Mouse (Mus musculus) midbrain, embryonic 10.5 days (tissue): Measurements from ENCODE around the gene Habp2. TPM values are rescaled to one million over a fixed set of nuclear protein-coding genes. Genes with fewer than 3 reads are reported as not detected.

ENCODE experiments used
- DNase-seq: peaks from one replicate; pipeline ENCODE4 v3.0.0-alpha.2; 2017; ENCODE audit warnings: low spot score
- H3K27ac ChIP-seq: fragments of 300-500 bp; sonication (generic); replicated peaks from 2 replicates; pipeline ENCODE4 v1.5.1; 2016; ENCODE audit warnings: mild to moderate bottlenecking
- H3K27me3 ChIP-seq: fragments of 300-500 bp; sonication (generic); 2 replicates; pipeline ENCODE4 v1.6.1; 2016; ENCODE audit warnings: low read depth, mild to moderate bottlenecking; ENCODE audit not compliant: poor library complexity, severe bottlenecking
- H3K36me3 ChIP-seq: fragments of 300-500 bp; sonication (generic); 2 replicates; pipeline ENCODE4 v1.6.1; 2016; ENCODE audit warnings: mild to moderate bottlenecking, moderate library complexity
- H3K4me1 ChIP-seq: fragments of 300-500 bp; sonication (generic); 2 replicates; pipeline ENCODE4 v1.6.1; 2016
- H3K4me3 ChIP-seq: fragments of 300-500 bp; sonication (generic); 2 replicates; pipeline ENCODE4 v1.5.1; 2016; ENCODE audit warnings: mild to moderate bottlenecking, moderate library complexity
- H3K9me3 ChIP-seq: fragments of 300-500 bp; sonication (generic); replicated peaks from 2 replicates; pipeline ENCODE4 v1.6.1; 2016; ENCODE audit warnings: mild to moderate bottlenecking
- WGBS: fragments of 180-500 bp; shearing (Covaris S2); methylation state at CpG from one replicate; pipeline ENCODE4 v1.1.7; 2016; 5-methylcytosine and 5-hydroxymethylcytosine counted together
- polyA plus RNA-seq: library from polyadenylated mRNA; unstranded; fragments of >200 nt; fragmentation: Nextera tagmentation; extraction: Ambion mirVana; gene quantifications from 2 replicates; pipeline ENCODE4 v1.2.1, GENCODE M21; 2016

Habp2 gene
- polyA plus RNA-seq, 1 experiment from 2014 or later, result 0.06 TPM

GRCm38 (mm10) chr19:56300835-56301234, 13.9 kb downstream of the Habp2 start:
- H3K4me3 ChIP-seq, result no peak overlapping the region
- no peaks in the 10 kb centered on the region for H3K9me3 ChIP-seq
- peaks cover 15% of the 10 kb centered on the region for H3K4me1 ChIP-seq
- no peak for DNase-seq
- H3K27ac ChIP-seq, result no peak overlapping the region
- H3K36me3 ChIP-seq, result no peaks in the 10 kb centered on the region
- WGBS, result 82% methylated on average over 11 of the region's 11 CpGs
- H3K27me3 ChIP-seq, result no peaks in the 10 kb centered on the region

- H3K27ac ChIP-seq, result no peak overlapping the region
- H3K36me3 ChIP-seq, result no peaks in the 10 kb centered on the region
- H3K27me3 ChIP-seq, result peaks cover 15% of the 10 kb centered on the region
- no peak overlapping the region for H3K4me3 ChIP-seq
- DNase-seq, result no peak
- no peaks in the 10 kb centered on the region for H3K9me3 ChIP-seq
- peaks cover 17% of the 10 kb centered on the region for H3K4me1 ChIP-seq
- 89% methylated on average over 3 of the region's 3 CpGs for WGBS
These were observed 29.6 kb downstream of the Habp2 start for GRCm38 (mm10) chr19:56316531-56316930.

GRCm38 (mm10) chr19:56319219-56319618, 32.3 kb downstream of the Habp2 start:
- no peak overlapping the region for H3K4me3 ChIP-seq
- no peaks in the 10 kb centered on the region for H3K36me3 ChIP-seq
- peaks cover 19% of the 10 kb centered on the region for H3K4me1 ChIP-seq
- no peaks in the 10 kb centered on the region for H3K9me3 ChIP-seq
- no peak for DNase-seq
- 86% methylated on average over 7 of the region's 7 CpGs for WGBS
- no peak overlapping the region for H3K27ac ChIP-seq
- H3K27me3 ChIP-seq, result peaks cover 25% of the 10 kb centered on the region

- Histone ChIP-seq H3K27ac (no peak overlapping the region), H3K9me3 (no peaks in the 10 kb centered on the region), H3K36me3 (no peaks in the 10 kb centered on the region), H3K4me1 (peaks cover 24% of the 10 kb centered on the region), H3K4me3 (no peak overlapping the region), H3K27me3 (peaks cover 29% of the 10 kb centered on the region)
- WGBS, result 89% methylated on average over 6 of the region's 6 CpGs
- no peak for DNase-seq
These were observed 32.7 kb downstream of the Habp2 start for GRCm38 (mm10) chr19:56319629-56320028.

- peak; percentile 50 for DNase-seq
- H3K27me3 ChIP-seq, result peaks cover 36% of the 10 kb centered on the region
- no peaks in the 10 kb centered on the region for H3K9me3 ChIP-seq
- no peaks in the 10 kb centered on the region for H3K36me3 ChIP-seq
- H3K27ac ChIP-seq, result peak overlapping the region; percentile 78
- H3K4me1 ChIP-seq, result peaks cover 29% of the 10 kb centered on the region
- 27% methylated on average over 26 of the region's 26 CpGs for WGBS
- peak overlapping the region; percentile 26 for H3K4me3 ChIP-seq
These were observed 33.4 kb downstream of the Habp2 start for GRCm38 (mm10) chr19:56320186-56320860.

- Histone ChIP-seq H3K27me3 (peaks cover 41% of the 10 kb centered on the region), H3K4me3 (no peak overlapping the region), H3K36me3 (no peaks in the 10 kb centered on the region), H3K9me3 (no peaks in the 10 kb centered on the region), H3K27ac (no peak overlapping the region), H3K4me1 (peaks cover 39% of the 10 kb centered on the region)
- WGBS, result 88% methylated on average over 12 of the region's 12 CpGs
- DNase-seq, result no peak
These were observed 34.5 kb downstream of the Habp2 start for GRCm38 (mm10) chr19:56321303-56321920.

GRCm38 (mm10) chr19:56325676-56326075, 38.7 kb downstream of the Habp2 start:
- Histone ChIP-seq H3K36me3 (no peaks in the 10 kb centered on the region), H3K27me3 (peaks cover 35% of the 10 kb centered on the region), H3K4me3 (no peak overlapping the region), H3K9me3 (no peaks in the 10 kb centered on the region), H3K4me1 (peaks cover 38% of the 10 kb centered on the region), H3K27ac (peak overlapping the region; percentile 52; the same call in 1 of the 2 replicates)
- no peak for DNase-seq
- 67% methylated on average over 10 of the region's 10 CpGs for WGBS

- 77% methylated on average over 21 of the region's 21 CpGs for WGBS
- H3K36me3 ChIP-seq, result no peaks in the 10 kb centered on the region
- no peak overlapping the region for H3K4me3 ChIP-seq
- peaks cover 32% of the 10 kb centered on the region for H3K27me3 ChIP-seq
- H3K4me1 ChIP-seq, result peaks cover 31% of the 10 kb centered on the region
- no peaks in the 10 kb centered on the region for H3K9me3 ChIP-seq
- DNase-seq, result no peak
- peak overlapping the region; percentile 52; the same call in 1 of the 2 replicates for H3K27ac ChIP-seq
These were observed 39.4 kb downstream of the Habp2 start for GRCm38 (mm10) chr19:56326243-56326855.

- Histone ChIP-seq H3K27ac (no peak overlapping the region), H3K4me1 (no peaks in the 10 kb centered on the region), H3K36me3 (no peaks in the 10 kb centered on the region), H3K4me3 (no peak overlapping the region), H3K9me3 (no peaks in the 10 kb centered on the region), H3K27me3 (peaks cover 5% of the 10 kb centered on the region)
- 94% methylated on average over 17 of the region's 17 CpGs for WGBS
- DNase-seq, result no peak
These were observed 49.4 kb downstream of the Habp2 start for GRCm38 (mm10) chr19:56336321-56336720.

- 85% methylated on average over 12 of the region's 12 CpGs for WGBS
- DNase-seq, result no peak
- no peaks in the 10 kb centered on the region for H3K36me3 ChIP-seq
These were observed 49.9 kb downstream of the Habp2 start for GRCm38 (mm10) chr19:56336826-56337225.

GRCm38 (mm10) chr19:56342006-56342405, 55.1 kb downstream of the Habp2 start:
- no peak for DNase-seq
- H3K4me3 ChIP-seq, result no peak overlapping the region
- no peak overlapping the region for H3K27ac ChIP-seq
- H3K36me3 ChIP-seq, result no peaks in the 10 kb centered on the region
- H3K4me1 ChIP-seq, result peaks cover 29% of the 10 kb centered on the region
- H3K9me3 ChIP-seq, result no peaks in the 10 kb centered on the region
- 89% methylated on average over 8 of the region's 8 CpGs for WGBS
- peaks cover 45% of the 10 kb centered on the region for H3K27me3 ChIP-seq

More at GRCm38 (mm10) chr19:56336826-56337225, 49.9 kb downstream of the Habp2 start:
- Histone ChIP-seq H3K27ac (no peak overlapping the region), H3K4me1 (no peaks in the 10 kb centered on the region), H3K9me3 (no peaks in the 10 kb centered on the region), H3K4me3 (no peak overlapping the region), H3K27me3 (peaks cover 10% of the 10 kb centered on the region)

- Histone ChIP-seq H3K4me1 (peaks cover 29% of the 10 kb centered on the region), H3K36me3 (no peaks in the 10 kb centered on the region), H3K4me3 (peak overlapping the region; percentile 26; the same call in 1 of the 2 replicates), H3K9me3 (no peaks in the 10 kb centered on the region), H3K27ac (peak overlapping the region; percentile 80), H3K27me3 (peaks cover 48% of the 10 kb centered on the region)
- peak; percentile 69 for DNase-seq
- 45% methylated on average over 26 of the region's 26 CpGs for WGBS
These were observed 57.1 kb downstream of the Habp2 start for GRCm38 (mm10) chr19:56343869-56344563.
